Mouse (Mus musculus) heart, postnatal 0 days (tissue): ENCODE measurements around the gene Kdsr. TPM values are rescaled to one million over a fixed set of nuclear protein-coding genes. Genes with fewer than 3 reads are reported as not detected.
A peak's percentile ranks its signal among the peaks of the same experiment; 100 is the strongest.

Experiments
- ATAC-seq: fragments of 200-750 bp; cut with Nextera tagmentation; 2 replicates; pipeline ENCODE4 v1.8.0; 2017; ENCODE audit warnings: low read depth, moderate number of reproducible peaks, moderate library complexity; ENCODE audit not compliant: insufficient read depth
- DNase-seq: peaks from one replicate; pipeline ENCODE4 v3.0.0-alpha.2; 2016; ENCODE audit warnings: low spot score
- H3K27ac ChIP-seq: fragments of 300-500 bp; sonication (generic); 2 replicates; pipeline ENCODE4 v1.5.1; 2014; ENCODE audit warnings: low read depth, mild to moderate bottlenecking
- H3K27me3 ChIP-seq: fragments of 300-500 bp; sonication (generic); 2 replicates; pipeline ENCODE4 v1.6.1; 2014; ENCODE audit warnings: low read length, mixed read lengths; ENCODE audit not compliant: control insufficient read depth, insufficient read depth
- H3K36me3 ChIP-seq: fragments of 300-500 bp; sonication (generic); replicated peaks from 2 replicates; pipeline ENCODE4 v1.6.1; 2014; ENCODE audit warnings: low read length, mixed read lengths; ENCODE audit not compliant: control insufficient read depth, insufficient read depth
- H3K4me1 ChIP-seq: fragments of 300-500 bp; sonication (generic); 2 replicates; pipeline ENCODE4 v1.6.1; 2014; ENCODE audit warnings: antibody characterized with exemption; ENCODE audit not compliant: control insufficient read depth, insufficient read depth
- H3K4me2 ChIP-seq: fragments of 300-500 bp; sonication (generic); 2 replicates; pipeline ENCODE4 v1.6.1; 2014; ENCODE audit warnings: low read depth, mild to moderate bottlenecking, low read length, moderate library complexity
- H3K4me3 ChIP-seq: fragments of 300-500 bp; sonication (generic); 2 replicates; pipeline ENCODE4 v1.5.1; 2014; ENCODE audit warnings: low read depth, low read length
- H3K9ac ChIP-seq: fragments of 300-500 bp; sonication (generic); replicated peaks from 2 replicates; pipeline ENCODE4 v1.6.1; 2014; ENCODE audit warnings: low read depth, low read length, mixed read lengths
- H3K9me3 ChIP-seq: fragments of 300-500 bp; sonication (generic); replicated peaks from 2 replicates; pipeline ENCODE4 v1.6.1; 2016; ENCODE audit warnings: low read length; ENCODE audit not compliant: control insufficient read depth
- CTCF ChIP-seq: IDR thresholded peaks from 2 replicates; pipeline ENCODE4 v1.5.1; 2016; ENCODE audit warnings: antibody characterized with exemption, control low read depth, low read depth
- EP300 ChIP-seq: IDR thresholded peaks from 2 replicates; pipeline ENCODE4 v1.6.1; 2016; ENCODE audit warnings: antibody characterized with exemption, low read depth
- WGBS: fragments of 180-500 bp; shearing (Covaris S2); extraction: QIAGEN DNeasy Blood & Tissue Kit; methylation state at CpG from one replicate; pipeline ENCODE4 v1.1.7; 2014; 5-methylcytosine and 5-hydroxymethylcytosine counted together
- polyA plus RNA-seq: library from polyadenylated mRNA; unstranded; fragments of >200 nt; fragmentation: Nextera tagmentation; extraction: Ambion mirVana; gene quantifications from 2 replicates; pipeline ENCODE4 v1.2.1, GENCODE M21; 2015
- total RNA-seq: library from RNA; depleted of rRNA; stranded (reverse); fragments of >200 nt; gene quantifications from 2 replicates; pipeline ENCODE4 v1.2.3, GENCODE M21; 2014; ENCODE audit warnings: low replicate concordance

The Kdsr gene
- total and polyA plus RNA-seq, 2 experiments from 2014 or later = 7.1 to 7.8 TPM

DNA sequence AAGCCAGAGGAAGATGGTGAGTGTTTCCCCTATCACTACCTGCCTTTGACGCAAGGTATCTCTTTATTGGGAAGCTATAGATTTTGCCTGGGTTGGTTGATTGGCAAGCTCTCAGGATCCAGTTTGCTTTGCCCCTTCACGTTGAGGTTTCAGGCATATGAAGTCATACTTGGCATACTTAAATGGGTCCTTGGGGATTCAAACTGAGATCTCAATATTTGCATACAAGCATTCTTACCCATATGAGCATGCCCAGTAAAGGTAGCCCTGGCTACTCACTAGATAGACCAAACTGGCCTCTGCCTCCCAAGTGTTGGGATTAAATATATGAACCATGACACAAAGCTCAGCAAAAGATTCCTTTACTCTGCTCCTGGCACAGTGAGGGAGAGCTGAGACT lies 5.3 kb upstream of the Kdsr start:
- H3K4me1 ChIP-seq = no peaks in the 10 kb centered on the region
- DNase-seq (no peak), ATAC-seq (no peak)
- TF ChIP-seq CTCF (no peak), EP300 (no peak)
- peaks cover 29% of the 10 kb centered on the region for H3K36me3 ChIP-seq
- H3K27me3 ChIP-seq = no peaks in the 10 kb centered on the region
- H3K9ac ChIP-seq = no peak overlapping the region
- no peak overlapping the region for H3K4me2 ChIP-seq
- H3K4me3 ChIP-seq = no peak overlapping the region
- no peaks in the 10 kb centered on the region for H3K9me3 ChIP-seq
- no peak overlapping the region for H3K27ac ChIP-seq
- 71% methylated on average over 2 of the region's 2 CpGs for WGBS

DNA sequence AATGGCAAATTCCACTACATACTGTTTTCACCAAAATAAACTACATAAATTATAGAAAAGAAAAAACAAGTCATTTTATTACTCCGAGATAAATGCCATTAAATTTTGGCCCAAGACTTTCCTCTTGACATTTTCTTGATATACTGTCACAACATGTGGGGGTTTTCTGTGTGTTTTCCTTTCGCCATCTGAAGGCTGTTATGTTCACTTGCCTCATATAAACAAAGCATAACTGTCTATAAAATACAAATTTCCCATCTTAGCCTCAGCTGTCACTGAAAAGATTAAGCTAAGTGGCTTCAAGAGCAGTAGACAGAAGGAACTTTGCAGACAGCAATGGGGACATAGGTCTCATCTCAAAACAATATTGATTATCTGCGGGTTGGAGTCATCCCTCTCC lies 4.8 kb upstream of the Kdsr start:
- Histone ChIP-seq H3K4me3 (no peak overlapping the region), H3K27ac (no peak overlapping the region), H3K27me3 (no peaks in the 10 kb centered on the region), H3K4me1 (no peaks in the 10 kb centered on the region), H3K9ac (no peak overlapping the region), H3K4me2 (no peak overlapping the region), H3K9me3 (no peaks in the 10 kb centered on the region), H3K36me3 (peaks cover 29% of the 10 kb centered on the region)
- no peak for ATAC-seq
- no peak for DNase-seq
- TF ChIP-seq CTCF (no peak), EP300 (no peak)
- 93% methylated on average over 3 of the region's 3 CpGs for WGBS

DNA sequence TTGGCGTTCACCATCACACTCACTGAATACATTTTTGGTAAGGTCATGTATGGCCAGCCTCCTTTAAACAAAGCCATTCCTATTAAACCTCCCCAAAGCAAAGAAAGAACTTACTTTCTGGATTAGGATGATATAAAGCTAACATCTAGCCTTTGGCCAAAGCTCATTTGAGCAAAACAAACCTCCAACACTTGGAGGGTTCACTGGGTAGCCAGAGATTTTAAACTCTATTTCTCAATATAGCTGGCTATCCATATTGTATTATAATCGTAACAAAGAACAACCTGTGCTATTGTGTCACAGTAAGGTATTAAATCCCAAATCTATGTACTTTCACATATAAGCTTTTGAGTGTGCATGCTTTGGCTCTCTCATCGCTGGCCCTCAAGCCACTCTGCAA lies 1.2 kb upstream of the Kdsr start:
- H3K4me2 ChIP-seq = no peak overlapping the region
- 0 out of 2 replicates have a peak, but pooled peaks cover 5% of the 10 kb centered on the region for H3K36me3 ChIP-seq
- H3K9ac ChIP-seq = no peak overlapping the region; the same call in 1 of the 2 replicates
- H3K9me3 ChIP-seq = no peaks in the 10 kb centered on the region
- DNase-seq (no peak), ATAC-seq (no peak)
- WGBS = 79% methylated on average over 3 of the region's 3 CpGs
- TF ChIP-seq CTCF (no peak), EP300 (no peak)
- no peak overlapping the region for H3K27ac ChIP-seq
- peaks cover 14% of the 10 kb centered on the region for H3K4me1 ChIP-seq
- no peak overlapping the region for H3K4me3 ChIP-seq
- no peaks in the 10 kb centered on the region for H3K27me3 ChIP-seq

DNA sequence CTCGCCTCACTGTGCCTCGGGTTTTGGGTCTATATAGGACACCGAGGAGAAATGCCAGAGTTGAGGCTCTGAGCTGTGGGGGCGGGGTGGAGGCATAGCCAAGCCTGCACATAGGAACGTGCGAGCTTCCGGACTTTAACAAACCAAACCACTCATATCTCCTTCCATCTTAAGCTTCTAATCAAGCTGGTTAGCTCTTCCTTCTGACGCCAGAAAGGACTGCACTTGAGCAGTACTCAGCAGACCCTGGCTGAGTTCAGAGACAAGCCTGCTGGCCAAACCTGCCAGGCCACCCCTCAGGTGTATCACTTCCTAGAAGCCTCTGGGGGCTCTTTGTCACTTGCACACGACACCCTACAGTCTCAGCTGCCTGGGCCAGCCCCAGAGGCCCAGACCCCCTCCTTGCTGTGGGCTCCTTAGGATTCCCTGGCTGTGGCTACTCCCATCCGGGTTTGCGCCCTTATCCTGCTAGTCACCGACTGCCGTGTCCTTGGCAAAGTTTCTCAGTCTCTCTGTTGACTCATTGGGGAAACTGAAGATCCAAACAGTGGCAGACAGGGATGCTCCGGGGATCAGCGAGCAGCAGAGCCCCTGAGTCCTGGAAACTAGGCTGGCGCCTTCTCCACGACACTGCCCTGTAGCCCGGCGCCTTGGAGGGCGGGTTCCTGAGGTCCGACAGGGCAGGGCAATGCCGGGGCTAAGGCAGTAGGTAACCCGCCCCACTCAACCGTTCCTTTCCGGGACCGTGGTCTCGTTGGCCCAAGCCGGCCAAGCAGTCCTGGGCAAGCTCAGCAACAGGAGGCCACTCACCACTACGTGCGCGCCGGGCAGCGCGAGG lies 574 bp downstream of the Kdsr start:
- peak; percentile 44 for DNase-seq
- H3K4me1 ChIP-seq = peaks cover 14% of the 10 kb centered on the region
- peak overlapping the region; percentile 61 for H3K9ac ChIP-seq
- ATAC-seq = peak; percentile 39
- 1% methylated on average over 34 of the region's 34 CpGs for WGBS
- H3K9me3 ChIP-seq = no peaks in the 10 kb centered on the region
- H3K27me3 ChIP-seq = no peaks in the 10 kb centered on the region
- TF ChIP-seq CTCF (no peak), EP300 (no peak)
- peak overlapping the region; percentile 63 for H3K4me3 ChIP-seq
- H3K36me3 ChIP-seq = peaks cover 11% of the 10 kb centered on the region; the same call in 1 of the 2 replicates
- peak overlapping the region; percentile 77 for H3K4me2 ChIP-seq
- H3K27ac ChIP-seq = peak overlapping the region; percentile 90

DNA sequence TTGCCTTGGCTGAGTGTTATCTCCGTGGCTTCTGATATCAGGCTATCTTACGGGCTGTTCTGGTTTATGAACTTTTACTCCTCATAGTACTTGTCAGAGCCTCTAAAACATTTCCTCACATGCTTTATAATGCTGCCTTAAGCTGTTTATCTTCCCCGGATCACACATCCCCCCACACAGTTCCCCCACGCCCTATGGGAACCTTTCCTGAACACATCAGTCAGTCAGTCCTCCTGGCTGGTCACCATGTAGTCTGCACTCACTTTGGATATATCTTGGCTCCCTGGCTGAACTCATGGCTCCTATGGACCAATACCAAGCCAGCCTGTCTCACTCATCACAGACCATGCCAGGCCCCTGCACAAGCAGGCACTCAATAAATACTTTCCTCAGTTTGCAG lies 2.9 kb downstream of the Kdsr start:
- no peak for ATAC-seq
- H3K9ac ChIP-seq = no peak overlapping the region
- H3K9me3 ChIP-seq = no peaks in the 10 kb centered on the region
- no peak for TF ChIP-seq EP300
- no peak for TF ChIP-seq CTCF
- H3K36me3 ChIP-seq = peaks cover 20% of the 10 kb centered on the region; the same call in 1 of the 2 replicates
- no peak overlapping the region for H3K27ac ChIP-seq
- no peak for DNase-seq
- peaks cover 15% of the 10 kb centered on the region for H3K4me1 ChIP-seq
- H3K27me3 ChIP-seq = no peaks in the 10 kb centered on the region
- H3K4me3 ChIP-seq = no peak overlapping the region
- 53% methylated on average over 4 of the region's 4 CpGs for WGBS
- H3K4me2 ChIP-seq = no peak overlapping the region
